12 mouse cellular contexts compared by ENCODE assay signal in genomic region chr1:127696533-127696932, GRCm38 (mm10). TPM values are rescaled to one million over a fixed set of nuclear protein-coding genes. Genes with fewer than 3 reads are reported as not detected.
DNase-seq lines count a peak whose midpoint lies in the region; ATAC-seq lines count a peak whose summit lies in the region.
"Had no signal": no experiment of that assay in that cellular context is flagged by ENCODE, and none has a peak within 500 bp of the region (broad histone marks: within the 10 kb centered on the region; RNA-seq: fewer than 3 reads in every experiment).

No protein-coding gene starts in this region.

- no peak overlapping the region for H3K4me2 ChIP-seq in hindbrain, embryonic 11.5 days (replicated peaks; ENCODE audit: low read depth, low read length)
- no peak overlapping the region for H3K4me2 ChIP-seq in hindbrain, embryonic 12.5 days (replicated peaks)
- no peak overlapping the region for H3K4me2 ChIP-seq in intestine, embryonic 15.5 days (replicated peaks)
- H3K4me2 ChIP-seq: heart, embryonic 11.5 days had no signal

- no peaks in the 10 kb centered on the region for H3K36me3 ChIP-seq in hindbrain, embryonic 11.5 days (ENCODE audit: control insufficient read depth, insufficient read depth, low read length)
- H3K36me3 ChIP-seq in hindbrain, embryonic 12.5 days: no peaks in the 10 kb centered on the region
- H3K36me3 ChIP-seq in intestine, embryonic 15.5 days: no peaks in the 10 kb centered on the region

- no peak overlapping the region for H3K4me3 ChIP-seq in hindbrain, embryonic 11.5 days (ENCODE audit: low read depth, low read length)
- H3K4me3 ChIP-seq in hindbrain, embryonic 12.5 days: no peak overlapping the region
- no peak overlapping the region for H3K4me3 ChIP-seq in intestine, embryonic 15.5 days (replicated peaks)
- H3K4me3 ChIP-seq: megakaryocyte, embryonic 14.5 days had no signal

- no peak overlapping the region for H3K27ac ChIP-seq in hindbrain, embryonic 11.5 days (ENCODE audit: low read depth, low read length)
- no peak overlapping the region for H3K27ac ChIP-seq in hindbrain, embryonic 12.5 days
- H3K27ac ChIP-seq in intestine, embryonic 15.5 days: no peak overlapping the region

- H3K4me1 ChIP-seq in hindbrain, embryonic 11.5 days (replicated peaks; ENCODE audit: control insufficient read depth, insufficient read depth, low read length): no peaks in the 10 kb centered on the region
- H3K4me1 ChIP-seq in hindbrain, embryonic 12.5 days: no peaks in the 10 kb centered on the region
- H3K4me1 ChIP-seq in intestine, embryonic 15.5 days (replicated peaks): no peaks in the 10 kb centered on the region
- H3K4me1 ChIP-seq: megakaryocyte, embryonic 14.5 days had no signal

- no peak overlapping the region for H3K9ac ChIP-seq in hindbrain, embryonic 11.5 days (ENCODE audit: low read depth, low read length)
- H3K9ac ChIP-seq in hindbrain, embryonic 12.5 days: no peak overlapping the region
- no peak overlapping the region for H3K9ac ChIP-seq in intestine, embryonic 15.5 days

- no peaks in the 10 kb centered on the region for H3K27me3 ChIP-seq in hindbrain, embryonic 11.5 days (ENCODE audit: control insufficient read depth, insufficient read depth, low read length)
- no peaks in the 10 kb centered on the region for H3K27me3 ChIP-seq in hindbrain, embryonic 12.5 days
- H3K27me3 ChIP-seq in intestine, embryonic 15.5 days (replicated peaks): no peaks in the 10 kb centered on the region

- WGBS in hindbrain, embryonic 11.5 days: 24% methylated on average over 2 of the region's 2 CpGs
- 27% methylated on average over 2 of the region's 2 CpGs for WGBS in hindbrain, embryonic 12.5 days
- 24% methylated on average over 2 of the region's 2 CpGs for WGBS in intestine, embryonic 15.5 days

- DNase-seq in hindbrain, embryonic 11.5 days (ENCODE audit: low spot score): peak; percentile 25
- DNase-seq in lung, postnatal 25 days (ENCODE audit: low spot score): peak; percentile 21
- no peak for DNase-seq in lung, postnatal 4 days
- peak; percentile 45 for DNase-seq in NIH3T3 (ENCODE audit: low read depth)
- no peak for DNase-seq in right cerebral cortex, postnatal 14 days
- DNase-seq: kidney, postnatal 10 days had no signal

- H3K9me3 ChIP-seq in hindbrain, embryonic 11.5 days (ENCODE audit: control insufficient read depth, low read length): no peaks in the 10 kb centered on the region
- no peaks in the 10 kb centered on the region for H3K9me3 ChIP-seq in hindbrain, embryonic 12.5 days (replicated peaks)
- no peaks in the 10 kb centered on the region for H3K9me3 ChIP-seq in intestine, embryonic 15.5 days
- H3K9me3 ChIP-seq: megakaryocyte, embryonic 14.5 days had no signal

- ATAC-seq in hindbrain, embryonic 11.5 days (ENCODE audit: low FRiP score): no peak
- no peak for ATAC-seq in hindbrain, embryonic 12.5 days (ENCODE audit: low FRiP score)
- peak; percentile 82 for ATAC-seq in megakaryocyte-erythroid progenitor cell, adult 5-6 weeks (replicated peaks; ENCODE audit: low FRiP score, low TSS enrichment, poor library complexity, severe bottlenecking)
- ATAC-seq in intestine, embryonic 15.5 days: no peak

RNA-seq across cellular contexts. Expression of gene Tmem163, which starts 17.2 kb away (rescaled TPM):
- polyA plus RNA-seq in hindbrain, embryonic 11.5 days (2014; fragmentation: Nextera tagmentation; extraction: Ambion mirVana): 34.1 and 36.2 TPM in 2 replicates
- 40.4 and 45.0 TPM in 2 replicates for polyA plus RNA-seq in hindbrain, embryonic 12.5 days (2016; fragmentation: Nextera tagmentation; extraction: Ambion mirVana)
- total RNA-seq in megakaryocyte-erythroid progenitor cell, adult 5-6 weeks (2014; fragmentation: Nextera tagmentation): not detected in 2 replicates
- total RNA-seq in megakaryocyte-erythroid progenitor cell, adult 5-6 weeks (2017): 0.14 TPM in 1 of 2 replicates, not detected in the other
- 0.85 and 0.88 TPM in 2 replicates for polyA plus RNA-seq in intestine, embryonic 15.5 days (2015; fragmentation: Nextera tagmentation; extraction: Ambion mirVana)

RNA-seq across cellular contexts. Expression of gene Acmsd, which starts 32.7 kb away (rescaled TPM):
- 0.17 and 0.37 TPM in 2 replicates for polyA plus RNA-seq in hindbrain, embryonic 11.5 days (2014; fragmentation: Nextera tagmentation; extraction: Ambion mirVana)
- polyA plus RNA-seq in hindbrain, embryonic 12.5 days (2016; fragmentation: Nextera tagmentation; extraction: Ambion mirVana): 0.10 and 0.26 TPM in 2 replicates
- 5.9 and 14.7 TPM in 2 replicates for total RNA-seq in megakaryocyte-erythroid progenitor cell, adult 5-6 weeks (2014; fragmentation: Nextera tagmentation)
- 11.5 and 14.7 TPM in 2 replicates for total RNA-seq in megakaryocyte-erythroid progenitor cell, adult 5-6 weeks (2017)
- 0.15 and 0.28 TPM in 2 replicates for polyA plus RNA-seq in intestine, embryonic 15.5 days (2015; fragmentation: Nextera tagmentation; extraction: Ambion mirVana)
- total RNA-seq: left cerebral cortex, postnatal 36 days had no signal

Comparison
In these comparisons a context has a peak if more than half of its experiments do, and no peak if none do; other contexts are left out.
1. DNase-seq: peak in hindbrain, embryonic 11.5 days (single experiment), lung, postnatal 25 days (single experiment) and NIH3T3 (single experiment); none in lung, postnatal 4 days (0 of 2) and right cerebral cortex, postnatal 14 days (single experiment).
2. RNA of gene Tmem163, which starts 17.2 kb away (polyA plus RNA-seq): 40.4 to 45.0 TPM in hindbrain, embryonic 12.5 days and 34.1 to 36.2 TPM in hindbrain, embryonic 11.5 days; 0.85 to 0.88 TPM in intestine, embryonic 15.5 days; every median in the first group is over 10 times any median in the second.